Comparison of ENCODE assay signal across 13 mouse cellular contexts in the genomic region with DNA sequence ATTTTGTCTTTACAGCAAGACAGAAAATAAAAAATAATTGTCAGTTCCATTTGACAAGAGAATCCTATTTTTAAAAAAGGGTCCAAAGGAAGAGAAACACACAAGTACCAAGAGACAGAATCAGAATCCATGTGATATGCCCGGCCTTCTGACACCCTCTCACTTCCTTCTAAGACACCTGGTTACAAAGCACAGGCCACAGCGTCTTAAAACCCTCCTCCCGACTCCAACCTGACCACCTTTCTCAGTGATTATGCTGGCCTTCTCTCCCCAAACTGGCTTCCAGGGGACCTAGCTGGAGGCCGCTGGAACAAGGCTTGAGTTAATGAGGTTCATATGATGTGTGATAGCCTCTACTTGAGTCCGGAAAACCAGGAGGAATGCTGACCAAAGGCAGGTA. TPM values are rescaled to one million over a fixed set of nuclear protein-coding genes. Genes with fewer than 3 reads are reported as not detected.
DNase-seq lines count a peak whose midpoint lies in the region; ATAC-seq and TF ChIP-seq lines count a peak whose summit lies in the region.
"Had no signal": no experiment of that assay in that cellular context is flagged by ENCODE, and none has a peak within 500 bp of the region (broad histone marks: within the 10 kb centered on the region; RNA-seq: fewer than 3 reads in every experiment).

No protein-coding gene starts in this region.

- TF ChIP-seq CTCF in MEL (IDR thresholded peaks at IDR 0.05 in 2 of 3, conservative IDR thresholded peaks at IDR 0.05 in 1 of 3; ENCODE audit: control insufficient read depth in 1 of 3, insufficient read depth in 1 of 3, low read depth in 2 of 3, low read length in 3 of 3, poor library complexity in 1 of 3, severe bottlenecking in 1 of 3), result no peak

- 64% methylated on average over 5 of the region's 5 CpGs for WGBS in limb, embryonic 11.5 days
- WGBS in limb, embryonic 10.5 days, result 82% methylated on average over 5 of the region's 5 CpGs
- 66% methylated on average over 5 of the region's 5 CpGs for WGBS in liver, embryonic 11.5 days

- no peak for TF ChIP-seq POLR2A in MEL (IDR thresholded peaks at IDR 0.05; ENCODE audit: control insufficient read depth in 1 of 2, insufficient read depth in 1 of 2, low read depth in 1 of 2, low read length in 2 of 2, poor library complexity in 1 of 2)

- no peaks in the 10 kb centered on the region; the same call in 1 of the 2 replicates for H3K9me3 ChIP-seq in limb, embryonic 11.5 days (ENCODE audit: control insufficient read depth, low read length)
- H3K9me3 ChIP-seq in limb, embryonic 10.5 days (replicated peaks), result no peaks in the 10 kb centered on the region
- no peaks in the 10 kb centered on the region for H3K9me3 ChIP-seq in MEL (replicated peaks; ENCODE audit: insufficient read depth, low read length)
- no peaks in the 10 kb centered on the region for H3K9me3 ChIP-seq in liver, embryonic 11.5 days (ENCODE audit: control insufficient read depth, low read length)
- H3K9me3 ChIP-seq: hindbrain, embryonic 12.5 days had no signal

- H3K79me2 ChIP-seq in MEL (ENCODE audit: control insufficient read depth, insufficient read depth, low read length, poor library complexity), result peaks cover 74% of the 10 kb centered on the region

- no peak for TF ChIP-seq EP300 in MEL (IDR thresholded peaks at IDR 0.05; ENCODE audit: low read depth in 1 of 2, low read length in 2 of 2)

- no peaks in the 10 kb centered on the region for H3K27me3 ChIP-seq in limb, embryonic 11.5 days (ENCODE audit: control insufficient read depth, insufficient read depth, low read length)
- no peaks in the 10 kb centered on the region for H3K27me3 ChIP-seq in limb, embryonic 10.5 days (ENCODE audit: low read depth, poor library complexity, severe bottlenecking)
- H3K27me3 ChIP-seq in MEL (ENCODE audit: control insufficient read depth in 1 of 2, insufficient read depth in 2 of 2, low read length in 2 of 2), result no peaks in the 10 kb centered on the region
- H3K27me3 ChIP-seq in liver, embryonic 11.5 days (replicated peaks; ENCODE audit: control insufficient read depth, insufficient read depth, low read length), result no peaks in the 10 kb centered on the region
- H3K27me3 ChIP-seq: hindbrain, embryonic 12.5 days had no signal

- H3K4me2 ChIP-seq in limb, embryonic 11.5 days (ENCODE audit: low read depth, severe bottlenecking), result 0 out of 2 replicates have a peak overlapping the region, but pooled peaks have one; percentile 4
- peak overlapping the region; percentile 56 for H3K4me2 ChIP-seq in liver, embryonic 11.5 days
- H3K4me2 ChIP-seq: hindbrain, embryonic 12.5 days had no signal

- H3K4me1 ChIP-seq in limb, embryonic 11.5 days (ENCODE audit: control insufficient read depth, insufficient read depth, low read length), result peaks cover 11% of the 10 kb centered on the region
- H3K4me1 ChIP-seq in limb, embryonic 10.5 days, result peaks cover 30% of the 10 kb centered on the region
- H3K4me1 ChIP-seq in MEL (ENCODE audit: control insufficient read depth in 1 of 2, insufficient read depth in 2 of 2, low read length in 2 of 2), result peaks cover 36 to 42% of the 10 kb centered on the region in 2 experiments
- H3K4me1 ChIP-seq in liver, embryonic 11.5 days (replicated peaks; ENCODE audit: control insufficient read depth, insufficient read depth, low read length), result peaks cover 45% of the 10 kb centered on the region

- H3K4me3 ChIP-seq in limb, embryonic 11.5 days (ENCODE audit: low read depth, low read length), result no peak overlapping the region
- H3K4me3 ChIP-seq in limb, embryonic 10.5 days, result no peak overlapping the region
- H3K4me3 ChIP-seq in MEL (ENCODE audit: control insufficient read depth in 1 of 2, insufficient read depth in 1 of 2, low read depth in 2 of 2, low read length in 2 of 2), result peak overlapping the region; percentile 41
- H3K4me3 ChIP-seq in liver, embryonic 11.5 days (ENCODE audit: low read depth, low read length), result no peak overlapping the region
- H3K4me3 ChIP-seq: hindbrain, embryonic 12.5 days had no signal

- no peak for TF ChIP-seq RAD21 in MEL (IDR thresholded peaks at IDR 0.05; ENCODE audit: low read depth, low read length)

- H3K36me3 ChIP-seq in limb, embryonic 11.5 days (ENCODE audit: control insufficient read depth, insufficient read depth, low read length), result peaks cover 5% of the 10 kb centered on the region; the same call in 1 of the 2 replicates
- H3K36me3 ChIP-seq in limb, embryonic 10.5 days, result peaks cover 36% of the 10 kb centered on the region
- peaks cover 12 to 54% of the 10 kb centered on the region in 2 experiments for H3K36me3 ChIP-seq in MEL (ENCODE audit: control insufficient read depth in 1 of 2, insufficient read depth in 2 of 2, low read length in 2 of 2)
- peaks cover 11% of the 10 kb centered on the region for H3K36me3 ChIP-seq in liver, embryonic 11.5 days (ENCODE audit: control insufficient read depth, insufficient read depth, low read length)

- ATAC-seq in limb, embryonic 11.5 days (ENCODE audit: insufficient number of reproducible peaks, low FRiP score, low TSS enrichment, low read depth), result no peak
- no peak for ATAC-seq in liver, embryonic 11.5 days (replicated peaks; ENCODE audit: low FRiP score)
- 0 out of 2 replicates have a peak, but pooled peaks have one; percentile 7 for ATAC-seq in neutrophil, adult 5-6 weeks (ENCODE audit: extremely low read depth, insufficient number of reproducible peaks, low FRiP score, poor library complexity, severe bottlenecking)

- DNase-seq in limb, embryonic 11.5 days (ENCODE audit: low spot score), result no peak
- DNase-seq in limb, embryonic 10.5 days (ENCODE audit: low spot score), result no peak
- DNase-seq in MEL (ENCODE audit: low read depth, low spot score), result no peak
- DNase-seq in liver, embryonic 11.5 days (ENCODE audit: low spot score), result no peak
- DNase-seq in cerebellum, adult 11 months, result no peak
- DNase-seq in T-cell, adult 2 months (ENCODE audit: low spot score), result no peak
- DNase-seq in cerebellum, adult 9-11 months, result no peak
- DNase-seq: adrenal gland, postnatal 10 days; cerebellum, adult 11-12 months; embryo, embryonic 11 days had no signal

- H3K27ac ChIP-seq in limb, embryonic 11.5 days (replicated peaks; ENCODE audit: low read depth, low read length), result no peak overlapping the region
- no peak overlapping the region for H3K27ac ChIP-seq in limb, embryonic 10.5 days
- H3K27ac ChIP-seq in MEL (ENCODE audit: control insufficient read depth, low read depth, low read length), result peak overlapping the region; percentile 96
- peak overlapping the region; percentile 53; the same call in 1 of the 2 replicates for H3K27ac ChIP-seq in liver, embryonic 11.5 days (ENCODE audit: low read depth, low read length)
- H3K27ac ChIP-seq: hindbrain, embryonic 12.5 days had no signal

- no peak overlapping the region for H3K9ac ChIP-seq in limb, embryonic 11.5 days (ENCODE audit: low read length)
- H3K9ac ChIP-seq in MEL (ENCODE audit: control insufficient read depth, low read depth, low read length, poor library complexity, severe bottlenecking), result peak overlapping the region; percentile 70
- peak overlapping the region; percentile 20; the same call in 1 of the 2 replicates for H3K9ac ChIP-seq in liver, embryonic 11.5 days (ENCODE audit: low read depth, low read length)
- H3K9ac ChIP-seq: hindbrain, embryonic 12.5 days had no signal

RNA-seq across cellular contexts. Expression of gene Ppp6r1, which starts 5.5 kb away (rescaled TPM):
- 4.9 and 6.5 TPM in 2 replicates for polyA plus RNA-seq in limb, embryonic 11.5 days (2014; fragmentation: Nextera tagmentation; extraction: Ambion mirVana)
- polyA plus RNA-seq in limb, embryonic 10.5 days (2016; fragmentation: Nextera tagmentation; extraction: Ambion mirVana), result 10.6 and 11.4 TPM in 2 replicates
- total RNA-seq in MEL (2012; rRNA removed), result 89.5 and 93.1 TPM in 2 replicates
- polyA plus RNA-seq in MEL (2012; ENCODE audit: insufficient read depth in 1 of 2, insufficient read length in 2 of 2, low read depth in 1 of 2, low replicate concordance in 2 of 2, missing spikeins in 1 of 2), result 100 to 1,000 TPM in 1 of 2 experiments, not detected in 1; 167 TPM
- 5.6 and 6.6 TPM in 2 replicates for polyA plus RNA-seq in liver, embryonic 11.5 days (2014; fragmentation: Nextera tagmentation; extraction: Ambion mirVana)
- total RNA-seq in neutrophil, adult 5-6 weeks (2017), result 163 and 174 TPM in 2 replicates

RNA-seq across cellular contexts. Expression of gene Tmem86b, which starts 22.1 kb away (rescaled TPM):
- 1.1 and 2.5 TPM in 2 replicates for polyA plus RNA-seq in limb, embryonic 11.5 days (2014; fragmentation: Nextera tagmentation; extraction: Ambion mirVana)
- polyA plus RNA-seq in limb, embryonic 10.5 days (2016; fragmentation: Nextera tagmentation; extraction: Ambion mirVana), result 1.7 and 2.1 TPM in 2 replicates
- total RNA-seq in MEL (2012; rRNA removed), result 9.4 and 10.2 TPM in 2 replicates
- polyA plus RNA-seq in MEL (2012; ENCODE audit: insufficient read depth in 1 of 2, insufficient read length in 2 of 2, low read depth in 1 of 2, low replicate concordance in 2 of 2, missing spikeins in 1 of 2), result 10 to 100 TPM in 1 of 2 experiments, not detected in 1; 31.6 TPM
- 12.9 and 18.0 TPM in 2 replicates for polyA plus RNA-seq in liver, embryonic 11.5 days (2014; fragmentation: Nextera tagmentation; extraction: Ambion mirVana)
- total RNA-seq in neutrophil, adult 5-6 weeks (2017), result 44.9 and 56.3 TPM in 2 replicates

RNA-seq across cellular contexts. Expression of gene Hspbp1, which starts 31.5 kb away (rescaled TPM):
- polyA plus RNA-seq in limb, embryonic 11.5 days (2014; fragmentation: Nextera tagmentation; extraction: Ambion mirVana), result 104 and 112 TPM in 2 replicates
- 123 and 130 TPM in 2 replicates for polyA plus RNA-seq in limb, embryonic 10.5 days (2016; fragmentation: Nextera tagmentation; extraction: Ambion mirVana)
- 101 and 111 TPM in 2 replicates for total RNA-seq in MEL (2012; rRNA removed)
- polyA plus RNA-seq in MEL (2012; ENCODE audit: insufficient read depth in 1 of 2, insufficient read length in 2 of 2, low read depth in 1 of 2, low replicate concordance in 2 of 2, missing spikeins in 1 of 2), result 100 to 1,000 TPM in 1 of 2 experiments, not detected in 1; 101 TPM
- 132 and 137 TPM in 2 replicates for polyA plus RNA-seq in liver, embryonic 11.5 days (2014; fragmentation: Nextera tagmentation; extraction: Ambion mirVana)
- 10.5 and 17.3 TPM in 2 replicates for total RNA-seq in neutrophil, adult 5-6 weeks (2017)

RNA-seq across cellular contexts. Expression of gene Brsk1, which starts 37.1 kb away (rescaled TPM):
- 1.7 and 2.5 TPM in 2 replicates for polyA plus RNA-seq in limb, embryonic 11.5 days (2014; fragmentation: Nextera tagmentation; extraction: Ambion mirVana)
- 1.3 TPM in 2 replicates for polyA plus RNA-seq in limb, embryonic 10.5 days (2016; fragmentation: Nextera tagmentation; extraction: Ambion mirVana)
- total RNA-seq in MEL (2012; rRNA removed), result not detected in 2 replicates
- under 1 TPM in 1 of 2 experiments, not detected in 1; 0.06 TPM for polyA plus RNA-seq in MEL (2012; ENCODE audit: insufficient read depth in 1 of 2, insufficient read length in 2 of 2, low read depth in 1 of 2, low replicate concordance in 2 of 2, missing spikeins in 1 of 2)
- 0.66 and 1.0 TPM in 2 replicates for polyA plus RNA-seq in liver, embryonic 11.5 days (2014; fragmentation: Nextera tagmentation; extraction: Ambion mirVana)
- total RNA-seq in neutrophil, adult 5-6 weeks (2017), result not detected in 2 replicates

RNA-seq across cellular contexts. Expression of gene Ptprh, which starts 49.5 kb away (rescaled TPM):
- polyA plus RNA-seq in limb, embryonic 11.5 days (2014; fragmentation: Nextera tagmentation; extraction: Ambion mirVana), result not detected in 2 replicates
- polyA plus RNA-seq in limb, embryonic 10.5 days (2016; fragmentation: Nextera tagmentation; extraction: Ambion mirVana), result not detected in 2 replicates
- total RNA-seq in MEL (2012; rRNA removed), result not detected in 2 replicates
- not detected for polyA plus RNA-seq in MEL (2012; ENCODE audit: insufficient read depth in 1 of 2, insufficient read length in 2 of 2, low read depth in 1 of 2, low replicate concordance in 2 of 2, missing spikeins in 1 of 2)
- not detected in 2 replicates for polyA plus RNA-seq in liver, embryonic 11.5 days (2014; fragmentation: Nextera tagmentation; extraction: Ambion mirVana)
- total RNA-seq in neutrophil, adult 5-6 weeks (2017), result 0.25 TPM in 1 of 2 replicates, not detected in the other
- total RNA-seq: adrenal gland, postnatal 10 days; heart, adult 8-10 months had no signal

Comparison
In these comparisons a context has a peak if more than half of its experiments do, and no peak if none do; other contexts are left out.
1. H3K27ac ChIP-seq: peak in MEL (single experiment) and liver, embryonic 11.5 days (single experiment); none in limb, embryonic 11.5 days (single experiment) and limb, embryonic 10.5 days (single experiment).
2. H3K4me3 ChIP-seq: peak in MEL (2 of 2); none in limb, embryonic 11.5 days (single experiment), limb, embryonic 10.5 days (single experiment) and liver, embryonic 11.5 days (single experiment).